Comparison of ENCODE assay signal across 1 mouse cellular context in the genomic region with DNA sequence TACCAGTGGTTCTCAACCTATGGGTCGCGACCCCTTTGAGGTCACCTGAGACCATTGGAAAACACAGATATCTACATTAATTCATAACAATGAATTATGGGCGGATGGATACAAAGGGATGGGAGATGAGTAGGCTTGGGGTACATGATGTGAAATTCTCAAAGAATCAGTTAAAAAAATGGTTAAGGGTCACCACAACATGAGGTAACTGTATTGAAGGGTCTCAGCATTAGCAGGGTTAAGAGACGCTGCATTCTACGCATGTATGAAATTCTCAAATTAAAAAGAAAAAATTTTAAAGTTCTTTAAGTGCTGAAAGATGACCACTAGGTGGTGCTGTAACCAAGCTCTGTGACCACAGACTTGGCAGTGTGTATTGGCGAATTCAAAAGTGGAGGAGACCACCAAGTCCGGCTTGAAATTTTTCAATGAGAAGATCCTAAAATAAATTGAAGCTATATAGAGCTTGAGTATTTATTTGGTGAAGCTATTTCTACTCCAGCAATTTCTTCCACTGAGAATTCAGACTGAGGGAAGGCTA.
TF ChIP-seq lines count a peak whose summit lies in the region.

No protein-coding gene starts in this region.

TF ChIP-seq in CH12.LX, 34 proteins besides CTCF, POLR2A, EP300 and RAD21 (continued from another document):
- no peak for TF ChIP-seq JUN (IDR thresholded peaks at IDR 0.05; ENCODE audit: insufficient read depth, low read depth, low read length)
- no peak for TF ChIP-seq NELFE (IDR thresholded peaks at IDR 0.05; ENCODE audit: low read depth, low read length)
- no peak for TF ChIP-seq ELF1 (IDR thresholded peaks at IDR 0.05; ENCODE audit: low read depth, low read length)
- TF ChIP-seq TCF12 (IDR thresholded peaks at IDR 0.05; ENCODE audit: low read depth, low read length) = no peak
- no peak for TF ChIP-seq MYC (IDR thresholded peaks at IDR 0.05; ENCODE audit: low read depth, low read length)
- no peak for TF ChIP-seq CHD1 (IDR thresholded peaks at IDR 0.05; ENCODE audit: low read depth, low read length)
- no peak for TF ChIP-seq KAT2A (IDR thresholded peaks at IDR 0.05; ENCODE audit: insufficient replicate concordance, low read length)
- TF ChIP-seq SMC3 (IDR thresholded peaks at IDR 0.05; ENCODE audit: low read depth, low read length) = peak; percentile 75
- peak; percentile 41; the same call in 1 of the 2 replicates for TF ChIP-seq ZC3H11A (IDR thresholded peaks at IDR 0.05; ENCODE audit: low read depth, low read length)
- TF ChIP-seq SIN3A (IDR thresholded peaks at IDR 0.05; ENCODE audit: low read length) = no peak
- TF ChIP-seq MAZ (IDR thresholded peaks at IDR 0.05; ENCODE audit: low read depth, low read length) = no peak
- TF ChIP-seq NRF1 (IDR thresholded peaks at IDR 0.05; ENCODE audit: low read depth, low read length) = no peak
- TF ChIP-seq POLR2AphosphoS2 (IDR thresholded peaks at IDR 0.05; ENCODE audit: low read depth, low read length) = no peak
- TF ChIP-seq GABPA (IDR thresholded peaks at IDR 0.05; ENCODE audit: insufficient replicate concordance, low read depth, low read length) = no peak
- no peak for TF ChIP-seq USF1 (IDR thresholded peaks at IDR 0.05; ENCODE audit: low read depth, low read length)
- TF ChIP-seq MXI1 (IDR thresholded peaks at IDR 0.05; ENCODE audit: low read depth, low read length) = no peak
